Mouse (Mus musculus): ENCODE data around the gene Tmem185a.
A peak's percentile ranks its signal among the peaks of the same experiment; 100 is the strongest.
"Not testable (repeated sequence)": the region's sequence is repeated elsewhere in the genome, so short reads cannot be mapped to it uniquely, and the experiment has no call there.

Gene Tmem185a

GRCm38 (mm10) chrX:70476792-70477776, at the start of gene Tmem185a:
Gene Tmem185a (minus strand): TSS chrX:70477180.
- DNase-seq = peak; percentile 79

GRCm38 (mm10) chrX:70514413-70514812, 37.4 kb upstream of the Tmem185a start:
- not testable (repeated sequence) for DNase-seq

- not testable (repeated sequence) for DNase-seq
These were observed 10.3 kb upstream of the Tmem185a start for GRCm38 (mm10) chrX:70487328-70487727.

GRCm38 (mm10) chrX:70482154-70482553, 5.2 kb upstream of the Tmem185a start:
- no peak for DNase-seq

- DNase-seq = no peak
These were observed 1.7 kb upstream of the Tmem185a start for GRCm38 (mm10) chrX:70478701-70479100.

- no peak for DNase-seq
These were observed 1.7 kb downstream of the Tmem185a start for GRCm38 (mm10) chrX:70475215-70475765.

- DNase-seq = no peak
These were observed 10.1 kb downstream of the Tmem185a start for GRCm38 (mm10) chrX:70466897-70467296.

DNA sequence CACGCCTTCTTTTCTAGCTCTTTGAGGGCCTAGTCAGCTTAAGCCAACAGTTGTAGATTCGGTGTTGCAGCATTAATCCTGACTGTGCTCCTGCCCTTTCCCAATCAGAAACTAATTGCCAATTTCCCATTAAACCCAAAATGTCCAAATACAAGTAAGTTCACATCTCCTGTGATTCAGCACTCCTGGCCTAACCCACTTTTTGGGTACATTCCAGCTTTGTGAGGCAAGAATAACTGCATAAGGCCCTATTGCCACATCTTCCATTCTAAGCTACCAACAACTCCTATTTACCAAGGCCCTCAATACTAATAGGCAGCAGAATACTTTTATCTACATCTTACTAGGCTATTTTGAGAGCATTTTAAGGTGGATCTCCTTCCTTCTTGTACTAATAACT, 11.5 kb downstream of the Tmem185a start:
- DNase-seq = no peak

- no peak for DNase-seq
These were observed 13.4 kb downstream of the Tmem185a start for GRCm38 (mm10) chrX:70463621-70464020.

DNA sequence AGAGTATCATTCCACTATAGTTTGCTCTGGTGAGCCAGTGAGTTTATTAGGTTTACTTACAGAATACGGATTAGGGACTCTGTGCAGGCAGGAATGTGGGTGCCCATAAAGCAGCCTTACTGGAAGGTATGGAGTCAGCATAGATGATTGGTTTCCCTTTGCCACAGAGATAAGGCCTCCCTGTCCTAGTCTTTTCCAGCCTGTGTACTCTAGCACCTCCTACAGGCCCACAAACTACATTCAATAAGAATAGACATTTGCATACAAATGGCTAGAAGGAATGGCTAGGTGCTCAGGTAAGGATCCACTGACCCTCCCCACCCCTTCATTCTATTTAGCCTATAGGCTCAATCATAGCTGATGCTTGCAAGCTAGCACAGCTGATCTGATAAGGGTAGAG, 24.6 kb downstream of the Tmem185a start:
- DNase-seq = not testable (repeated sequence)

DNA sequence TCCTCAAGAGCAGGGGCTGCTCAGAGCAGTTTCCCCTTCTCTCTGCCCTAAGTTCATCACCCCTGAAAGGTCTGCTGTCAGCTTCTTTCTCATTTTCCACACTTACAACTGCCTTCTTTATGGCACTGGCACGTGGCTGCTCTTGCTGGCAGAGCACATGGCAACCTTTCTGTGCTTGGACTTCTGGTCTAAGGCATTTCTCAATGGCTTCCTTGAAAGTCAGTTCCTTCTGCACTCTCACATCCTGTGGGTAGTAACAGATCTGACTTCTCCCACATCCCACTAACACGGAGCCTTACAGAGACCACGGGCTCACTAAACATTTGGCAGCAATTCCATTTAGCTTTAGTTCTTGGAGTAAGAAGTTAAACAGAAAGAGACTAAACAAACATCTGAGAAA, 51.5 kb downstream of the Tmem185a start:
- DNase-seq = not testable (repeated sequence)

All from cerebellum, adult 8-10 months (tissue).